Mouse (Mus musculus) lung, adult 2 months (tissue): ENCODE data around the gene Timm8a2. TPM values are rescaled to one million over a fixed set of nuclear protein-coding genes. Genes with fewer than 3 reads are reported as not detected.
A peak's percentile ranks its signal among the peaks of the same experiment; 100 is the strongest.
"Not testable (repeated sequence)": the region's sequence is repeated elsewhere in the genome, so short reads cannot be mapped to it uniquely, and the experiment has no call there.

Experiments
- DNase-seq: peaks from one replicate; pipeline ENCODE4 v3.0.0; 2022
- H3K4me1 ChIP-seq: fragments of 200-500 bp; 2 replicates; pipeline ENCODE4 v1.6.1; 2011; ENCODE audit warnings: low read length; ENCODE audit not compliant: control insufficient read depth, insufficient read depth
- H3K4me3 ChIP-seq: fragments of 200-500 bp; replicated peaks from 2 replicates; pipeline ENCODE3; 2011; ENCODE audit warnings: low read depth, mild to moderate bottlenecking, control low read depth, low read length; ENCODE audit errors: extremely low read depth
- CTCF ChIP-seq: fragments of 200-500 bp; IDR thresholded peaks from 2 replicates; pipeline ENCODE4 v1.5.1; 2011; ENCODE audit warnings: mild to moderate bottlenecking, low read length, control low read depth; ENCODE audit not compliant: insufficient read depth
- POLR2A ChIP-seq: fragments of 200-500 bp; IDR thresholded peaks from 2 replicates; pipeline ENCODE4 v1.6.1; 2011; ENCODE audit warnings: low read depth, mild to moderate bottlenecking, control low read depth, low read length, borderline replicate concordance; ENCODE audit errors: extremely low read depth
- WGBS: fragments of 180-500 bp; shearing (Covaris S2); methylation state at CpG from one replicate; pipeline ENCODE4 v1.1.7; 2018; 5-methylcytosine and 5-hydroxymethylcytosine counted together
- polyA plus RNA-seq: library from polyadenylated mRNA; depleted of rRNA; stranded (reverse); fragments of >200 nt; gene quantifications from 2 replicates; pipeline ENCODE4 v1.2.3, GENCODE M21; 2012

Timm8a2 gene
- polyA plus RNA-seq, 1 experiment = not detected

DNA sequence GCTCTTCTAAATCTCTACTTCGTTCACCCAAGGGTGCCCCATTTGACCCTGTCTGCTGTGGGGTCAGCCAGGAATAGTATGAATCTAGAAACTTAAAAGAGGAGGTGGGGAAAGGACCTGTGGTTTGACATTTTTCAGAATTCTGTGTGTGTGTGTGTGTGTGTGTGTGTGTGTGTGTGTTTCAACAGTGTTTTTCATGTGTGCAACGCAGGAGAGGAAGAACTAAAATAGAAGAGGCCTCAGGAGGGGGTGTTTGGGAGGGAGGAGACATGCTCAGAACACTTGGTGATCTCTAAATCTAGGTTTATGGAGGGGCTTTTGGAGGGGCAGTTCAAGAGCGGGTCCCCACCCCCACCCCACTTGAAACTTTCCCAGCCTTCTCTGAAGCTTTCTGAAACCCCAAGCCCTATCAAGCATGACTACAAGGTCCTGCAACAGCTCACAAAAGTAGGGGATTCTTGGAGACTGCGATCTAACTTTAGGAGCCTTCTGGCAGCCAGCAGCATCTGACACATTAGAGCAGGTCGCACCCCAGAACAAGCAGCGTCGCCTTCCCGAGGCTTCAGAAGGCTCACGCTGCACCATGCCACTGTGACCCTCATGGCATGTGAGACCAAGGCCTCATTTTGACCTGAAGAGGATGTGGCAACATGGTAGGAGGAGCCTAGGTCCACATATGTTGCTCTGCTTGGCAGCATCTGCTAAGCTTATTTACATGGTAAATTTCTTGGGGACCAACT, 18.6 kb downstream of the Timm8a2 start:
- WGBS = 70% methylated on average over 9 of the region's 9 CpGs
- H3K4me3 ChIP-seq = no peak overlapping the region
- H3K4me1 ChIP-seq = no peaks in the 10 kb centered on the region
- TF ChIP-seq CTCF (no peak), POLR2A (no peak)
- no peak for DNase-seq

DNA sequence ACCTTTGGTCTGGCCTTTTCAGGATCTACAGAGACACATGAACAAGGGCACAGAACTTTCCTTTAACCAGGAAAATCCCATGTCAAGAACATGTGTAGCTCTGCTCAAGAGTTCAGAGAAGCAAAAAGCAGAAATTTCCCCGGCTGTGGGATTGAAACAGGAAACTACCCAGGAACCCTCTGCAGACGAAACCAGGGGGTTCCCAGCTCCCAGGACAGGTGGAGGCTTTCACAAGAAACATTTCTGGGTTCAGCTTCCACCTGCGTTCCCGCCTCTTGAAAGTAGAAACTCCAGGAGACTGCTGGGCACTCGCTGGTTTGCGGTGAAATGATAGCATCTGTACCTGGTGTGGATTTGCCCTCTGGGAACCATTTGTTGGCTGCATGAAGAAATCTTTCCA, 22.4 kb downstream of the Timm8a2 start:
- 70% methylated on average over 6 of the region's 6 CpGs for WGBS
- no peaks in the 10 kb centered on the region for H3K4me1 ChIP-seq
- no peak for TF ChIP-seq POLR2A
- TF ChIP-seq CTCF = no peak
- H3K4me3 ChIP-seq = no peak overlapping the region
- no peak for DNase-seq

DNA sequence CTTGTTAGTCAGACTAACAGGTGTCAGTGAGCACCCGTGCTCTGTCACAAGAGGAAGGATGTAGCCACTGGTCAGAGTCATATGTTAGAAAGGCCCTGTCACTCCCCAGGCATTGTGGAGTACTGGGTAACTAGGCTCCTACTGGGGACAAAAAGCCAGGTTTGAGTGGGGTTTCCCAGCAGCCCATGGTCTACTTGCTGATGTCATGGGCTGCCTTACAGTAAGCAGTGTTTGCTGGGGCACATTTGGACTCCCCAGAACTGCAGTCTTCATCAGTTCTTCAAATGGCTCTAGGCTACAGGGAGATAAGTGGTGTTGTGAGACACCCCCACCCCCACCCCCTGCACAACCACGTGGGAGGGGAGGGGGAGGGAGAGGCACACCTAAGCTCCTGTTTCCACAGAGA, 23.5 kb downstream of the Timm8a2 start:
- WGBS = 24% methylated on average over 2 of the region's 2 CpGs
- no peak for TF ChIP-seq CTCF
- no peak for TF ChIP-seq POLR2A
- no peak overlapping the region for H3K4me3 ChIP-seq
- no peaks in the 10 kb centered on the region for H3K4me1 ChIP-seq
- DNase-seq = no peak

DNA sequence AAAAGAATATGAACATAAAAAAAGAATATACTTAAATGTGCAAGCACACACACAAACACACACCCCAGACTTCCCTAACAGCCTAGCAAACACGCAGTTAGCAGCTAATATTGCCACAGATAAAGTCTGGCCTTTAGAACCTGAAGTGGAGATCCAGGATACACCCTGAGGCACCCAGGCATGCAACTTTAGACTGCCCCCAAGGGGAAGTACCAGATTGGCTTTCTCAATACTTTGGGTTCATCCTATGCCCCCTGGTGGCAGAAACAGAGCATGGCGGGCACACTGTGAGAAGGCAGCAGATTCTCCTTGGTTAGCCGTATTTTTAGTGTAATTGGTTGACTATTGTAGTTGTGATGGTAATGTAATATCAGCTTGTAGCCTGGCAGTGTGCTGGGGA, 26.2 kb downstream of the Timm8a2 start:
- TF ChIP-seq CTCF (peak; percentile 88), POLR2A (no peak)

DNA sequence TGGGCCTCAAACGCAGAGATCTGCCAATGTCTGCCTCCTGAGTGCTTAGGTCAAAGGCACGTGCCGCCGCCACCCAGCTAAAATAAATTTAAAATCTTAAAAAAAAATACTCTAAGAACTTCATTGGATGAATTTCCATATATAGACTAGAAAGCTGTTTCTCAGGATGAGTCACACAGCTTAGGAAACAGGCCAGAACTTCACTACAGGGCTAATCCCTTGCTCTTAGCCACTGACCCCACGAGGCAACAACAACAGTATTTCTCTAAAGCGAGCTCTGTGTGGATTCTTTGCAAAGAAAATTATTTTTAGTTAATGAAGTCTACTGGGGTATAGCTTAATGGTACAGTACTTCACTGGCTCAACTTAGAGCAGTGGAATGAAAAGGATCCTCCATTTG, 26.9 kb downstream of the Timm8a2 start:
- Histone ChIP-seq H3K4me1 (peaks cover 4% of the 10 kb centered on the region; the same call in 1 of the 2 replicates), H3K4me3 (no peak overlapping the region)
- WGBS = 82% methylated on average over 6 of the region's 6 CpGs
- no peak for DNase-seq
- TF ChIP-seq CTCF (no peak), POLR2A (no peak)

More for the DNA sequence above, 26.2 kb downstream of the Timm8a2 start:
- no peaks in the 10 kb centered on the region; the same call in 1 of the 2 replicates for H3K4me1 ChIP-seq
- no peak overlapping the region for H3K4me3 ChIP-seq
- peak; percentile 77 for DNase-seq
- WGBS = 5% methylated on average over 3 of the region's 3 CpGs

DNA sequence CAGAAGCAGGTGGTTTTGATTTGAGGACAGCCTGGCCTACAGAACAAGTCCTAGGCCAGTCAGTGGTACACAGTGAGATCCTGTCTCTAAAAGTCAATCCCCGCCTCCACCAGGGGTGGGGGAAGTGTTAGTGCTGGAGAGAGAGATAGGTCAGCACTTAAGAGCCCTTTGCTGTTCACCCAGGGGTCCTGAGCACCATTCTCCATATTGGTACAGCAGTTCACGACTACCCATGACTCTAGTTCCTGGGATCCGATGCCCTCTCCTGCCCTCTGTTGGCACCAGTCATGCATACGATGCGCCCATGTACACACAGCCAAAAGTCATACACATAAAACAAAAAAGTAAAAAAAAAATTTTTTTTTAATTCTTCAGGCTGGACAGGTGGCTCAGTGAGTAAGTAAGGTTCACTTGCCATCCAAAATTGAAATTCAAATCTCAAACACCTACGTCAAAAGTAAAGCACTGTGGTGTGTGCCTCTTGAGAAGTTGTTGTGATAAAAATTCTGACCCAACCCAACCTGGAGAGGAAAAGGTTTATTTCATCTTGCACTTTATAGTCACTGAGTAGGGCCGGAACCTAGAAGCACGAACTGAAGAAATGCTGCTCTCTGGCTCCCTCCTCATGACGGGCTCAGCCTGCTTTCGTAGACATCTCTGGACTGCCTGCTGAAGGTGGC, 28.1 kb downstream of the Timm8a2 start:
- Histone ChIP-seq H3K4me1 (peaks cover 4% of the 10 kb centered on the region; the same call in 1 of the 2 replicates), H3K4me3 (no peak overlapping the region)
- WGBS = 80% methylated on average over 10 of the region's 10 CpGs
- no peak for DNase-seq
- TF ChIP-seq POLR2A (no peak), CTCF (no peak)

DNA sequence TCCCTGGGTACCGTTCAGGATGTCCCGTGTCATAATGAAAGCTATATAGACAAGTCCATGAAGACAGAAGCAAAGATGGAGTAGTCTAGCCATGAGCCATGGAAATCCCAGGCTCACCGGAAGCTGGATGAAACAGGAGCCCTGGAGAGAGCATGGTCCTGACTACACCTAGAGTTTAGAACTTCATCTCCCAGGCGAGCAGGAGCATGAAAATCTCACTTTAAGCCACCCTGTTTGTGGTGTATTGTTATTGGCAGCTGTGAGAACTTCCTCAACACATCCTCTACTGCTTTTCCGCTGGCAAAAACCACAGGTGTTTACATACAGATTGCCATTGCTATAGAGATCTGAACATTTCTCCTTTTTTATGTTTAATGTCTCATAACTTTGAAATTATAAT, 29.1 kb downstream of the Timm8a2 start:
- TF ChIP-seq CTCF (no peak), POLR2A (no peak)
- WGBS = 54% methylated on average over 5 of the region's 5 CpGs
- Histone ChIP-seq H3K4me1 (peaks cover 4% of the 10 kb centered on the region; the same call in 1 of the 2 replicates), H3K4me3 (no peak overlapping the region)
- DNase-seq = no peak

DNA sequence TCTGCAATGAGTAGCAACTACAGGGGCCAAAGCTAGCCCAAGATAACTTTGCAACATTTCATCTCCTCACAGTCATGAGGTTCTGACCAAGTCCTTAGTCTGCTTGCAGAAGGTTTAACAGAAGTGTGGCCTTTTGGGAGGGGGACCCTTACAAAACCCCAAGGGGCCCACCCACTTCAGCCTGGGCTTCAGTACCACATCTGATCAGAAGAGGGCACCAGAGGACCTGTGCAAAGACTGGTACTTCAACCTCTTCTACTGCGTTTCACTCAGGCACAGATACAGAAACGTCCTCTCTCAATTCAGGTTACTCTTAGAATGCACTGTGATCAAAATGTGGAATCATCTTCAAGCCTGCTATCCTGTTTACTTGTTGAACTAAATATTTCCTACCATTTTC, 30.0 kb downstream of the Timm8a2 start:
- no peak overlapping the region for H3K4me3 ChIP-seq
- 2% methylated on average over 2 of the region's 2 CpGs for WGBS
- peak; percentile 62 for DNase-seq
- peak; percentile 79 for TF ChIP-seq CTCF
- TF ChIP-seq POLR2A = no peak
- H3K4me1 ChIP-seq = peaks cover 4% of the 10 kb centered on the region; the same call in 1 of the 2 replicates

DNA sequence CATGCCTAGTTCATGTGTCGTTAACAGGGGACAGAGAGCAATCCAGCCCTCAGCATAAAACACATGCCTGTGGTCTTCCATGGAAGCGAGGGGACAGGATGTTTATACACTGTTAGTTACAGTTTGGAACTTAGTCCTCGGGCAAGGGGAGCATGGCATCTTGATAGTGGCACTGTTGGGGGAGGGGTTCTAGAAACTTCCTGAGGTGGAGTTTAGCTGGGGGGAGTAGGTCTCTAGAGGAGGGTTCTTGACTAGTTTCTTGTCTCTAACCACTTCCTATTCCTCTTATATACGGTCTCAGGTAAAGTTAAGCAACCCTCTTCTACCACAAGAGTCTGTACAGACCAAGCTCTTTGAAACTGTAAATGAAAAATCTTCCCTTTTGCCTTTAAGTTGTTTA, 31.8 kb downstream of the Timm8a2 start:
- Histone ChIP-seq H3K4me3 (no peak overlapping the region), H3K4me1 (peaks cover 6% of the 10 kb centered on the region; the same call in 1 of the 2 replicates)
- DNase-seq = no peak
- TF ChIP-seq CTCF (no peak), POLR2A (no peak)
- 24% methylated on average over 4 of the region's 4 CpGs for WGBS

DNA sequence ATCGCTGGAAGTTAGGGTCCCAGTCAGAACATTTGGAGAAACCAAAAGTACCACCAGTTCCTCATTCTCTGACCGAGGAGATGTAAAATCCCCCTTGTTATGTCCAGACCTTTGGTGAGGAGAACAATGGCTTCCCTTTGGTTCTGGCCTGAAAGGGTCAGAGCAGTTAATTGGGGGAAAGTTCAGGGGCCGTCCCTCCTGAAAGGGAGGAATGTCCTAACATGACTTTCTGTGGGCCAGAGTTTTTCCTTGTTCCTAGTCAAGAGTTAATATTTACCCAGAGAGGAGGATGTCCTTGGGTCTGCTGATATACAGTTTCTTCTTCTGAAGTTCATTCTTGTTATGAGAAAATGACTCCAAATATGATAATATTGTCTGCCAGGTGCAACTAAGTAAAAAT, 33.6 kb downstream of the Timm8a2 start:
- whole genome bisulfite sequencing = 74% methylated on average over 3 of the region's 3 CpGs
- not testable (repeated sequence) for DNase-seq

More for the DNA sequence above, 33.6 kb downstream of the Timm8a2 start:
- H3K4me1 ChIP-seq, H3K4me3 ChIP-seq: not testable (repeated sequence)
